Mouse (Mus musculus) bone marrow, adult 2 months (tissue): ENCODE measurements around the gene Gnptab. TPM values are rescaled to one million over a fixed set of nuclear protein-coding genes. Genes with fewer than 3 reads are reported as not detected.
A peak's percentile ranks its signal among the peaks of the same experiment; 100 is the strongest.

Experiments
- H3K27ac ChIP-seq: fragments of 200-500 bp; 2 replicates; pipeline ENCODE4 v1.5.1; 2012; ENCODE audit warnings: low read depth, mild to moderate bottlenecking, control low read depth, inconsistent platforms, low read length; ENCODE audit not compliant: control insufficient read depth, poor library complexity, insufficient read depth
- H3K4me1 ChIP-seq: fragments of 200-500 bp; 2 replicates; pipeline ENCODE4 v1.6.1; 2011; ENCODE audit warnings: low read length; ENCODE audit not compliant: control insufficient read depth, insufficient read depth
- H3K4me3 ChIP-seq: fragments of 200-500 bp; replicated peaks from 2 replicates; pipeline ENCODE3; 2011; ENCODE audit warnings: mild to moderate bottlenecking, low read depth, low read length, control low read depth; ENCODE audit not compliant: control insufficient read depth
- CTCF ChIP-seq: fragments of 200-500 bp; IDR thresholded peaks from 2 replicates; pipeline ENCODE4 v1.5.1; 2011; ENCODE audit warnings: low read length, control low read depth; ENCODE audit not compliant: control insufficient read depth, insufficient read depth
- POLR2A ChIP-seq: fragments of 200-500 bp; IDR thresholded peaks from 2 replicates; pipeline ENCODE4 v1.6.1; 2011; ENCODE audit warnings: low read depth, mild to moderate bottlenecking, control low read depth, low read length, borderline replicate concordance; ENCODE audit not compliant: control insufficient read depth
- WGBS: fragments of 180-500 bp; shearing (Covaris S2); methylation state at CpG from one replicate; pipeline ENCODE4 v1.1.7; 2018; 5-methylcytosine and 5-hydroxymethylcytosine counted together
- polyA plus RNA-seq: library from polyadenylated mRNA; stranded (reverse); fragments of >200 nt; gene quantifications from 2 replicates; pipeline ENCODE4 v1.2.4, GENCODE M21; 2011; ENCODE audit warnings: low replicate concordance; ENCODE audit not compliant: missing spikeins, insufficient read depth, insufficient read length

Gnptab gene
- polyA plus RNA-seq, 1 experiment, result 12.9 TPM

GRCm38 (mm10) chr10:88351411-88352103, 27.4 kb upstream of the Gnptab start:
- TF ChIP-seq POLR2A, result no peak
- TF ChIP-seq CTCF, result no peak
- Histone ChIP-seq H3K27ac (no peak overlapping the region), H3K4me1 (peaks cover 6% of the 10 kb centered on the region)

GRCm38 (mm10) chr10:88352549-88352948, 26.4 kb upstream of the Gnptab start:
- Histone ChIP-seq H3K4me3 (no peak overlapping the region), H3K27ac (peak overlapping the region; percentile 33; the same call in 1 of the 2 replicates), H3K4me1 (peaks cover 6% of the 10 kb centered on the region)
- 5% methylated on average over 2 of the region's 2 CpGs for WGBS
- no peak for TF ChIP-seq POLR2A
- TF ChIP-seq CTCF, result no peak

More at GRCm38 (mm10) chr10:88351411-88352103, 27.4 kb upstream of the Gnptab start:
- H3K4me3 ChIP-seq, result no peak overlapping the region
- 41% methylated on average over 5 of the region's 5 CpGs for WGBS

- H3K4me1 ChIP-seq, result peaks cover 6% of the 10 kb centered on the region
- TF ChIP-seq POLR2A (no peak), CTCF (no peak)
- 68% methylated on average over 5 of the region's 5 CpGs for WGBS
Measured at GRCm38 (mm10) chr10:88354599-88354998, 24.3 kb upstream of the Gnptab start.

GRCm38 (mm10) chr10:88356114-88356982, 22.6 kb upstream of the Gnptab start:
- H3K27ac ChIP-seq, result peak overlapping the region; percentile 69
- H3K4me1 ChIP-seq, result peaks cover 6% of the 10 kb centered on the region
- 12% methylated on average over 21 of the region's 21 CpGs for WGBS
- TF ChIP-seq POLR2A (no peak), CTCF (no peak)
- peak overlapping the region; percentile 76 for H3K4me3 ChIP-seq

More at GRCm38 (mm10) chr10:88354599-88354998, 24.3 kb upstream of the Gnptab start:
- H3K4me3 ChIP-seq, result no peak overlapping the region
- no peak overlapping the region for H3K27ac ChIP-seq

- TF ChIP-seq CTCF (no peak), POLR2A (peak; percentile 45; the same call in 1 of the 2 replicates)
- Histone ChIP-seq H3K27ac (peak overlapping the region; percentile 69), H3K4me1 (peaks cover 5% of the 10 kb centered on the region), H3K4me3 (peak overlapping the region; percentile 76)
- WGBS, result 3% methylated on average over 47 of the region's 47 CpGs
Measured at GRCm38 (mm10) chr10:88356983-88357559, 21.9 kb upstream of the Gnptab start.

GRCm38 (mm10) chr10:88362218-88362617, 16.7 kb upstream of the Gnptab start:
- no peak overlapping the region for H3K4me3 ChIP-seq
- no peaks in the 10 kb centered on the region; the same call in 1 of the 2 replicates for H3K4me1 ChIP-seq
- H3K27ac ChIP-seq, result no peak overlapping the region
- TF ChIP-seq POLR2A (no peak), CTCF (no peak)
- WGBS, result 75% methylated on average over 1 of the region's 1 CpGs

GRCm38 (mm10) chr10:88364221-88364620, 14.7 kb upstream of the Gnptab start:
- Histone ChIP-seq H3K4me3 (no peak overlapping the region), H3K4me1 (no peaks in the 10 kb centered on the region; the same call in 1 of the 2 replicates), H3K27ac (no peak overlapping the region)
- 76% methylated on average over 3 of the region's 3 CpGs for WGBS
- TF ChIP-seq CTCF, result no peak
- no peak for TF ChIP-seq POLR2A

GRCm38 (mm10) chr10:88369233-88369632, 9.7 kb upstream of the Gnptab start:
- H3K4me1 ChIP-seq, result no peaks in the 10 kb centered on the region; the same call in 1 of the 2 replicates
- H3K27ac ChIP-seq, result no peak overlapping the region
- H3K4me3 ChIP-seq, result no peak overlapping the region
- 72% methylated on average over 4 of the region's 4 CpGs for WGBS
- no peak for TF ChIP-seq POLR2A
- no peak for TF ChIP-seq CTCF
